Mouse (Mus musculus): ENCODE measurements around the gene Prkce. TPM values are rescaled to one million over a fixed set of nuclear protein-coding genes. Genes with fewer than 3 reads are reported as not detected.

Prkce gene
- total and polyA plus RNA-seq, 2 experiments from 2014 or later, result 91.3 to 94.3 TPM

GRCm38 (mm10) chr17:86460645-86461430, 293.3 kb downstream of the Prkce start:
- peak; percentile 41 for TF ChIP-seq CTCF (IDR thresholded peaks at IDR 0.05; ENCODE audit: low read depth)
- Histone ChIP-seq H3K36me3 (ENCODE audit: insufficient read depth) (no peaks in the 10 kb centered on the region), H3K4me1 (ENCODE audit: insufficient read depth) (peaks cover 8% of the 10 kb centered on the region), H3K4me2 (ENCODE audit: low read depth) (peak overlapping the region; percentile 3; the same call in 1 of the 2 replicates), H3K9me3 (ENCODE audit: low read length) (no peaks in the 10 kb centered on the region), H3K27me3 (ENCODE audit: insufficient read depth, low read length) (no peaks in the 10 kb centered on the region), H3K9ac (no peak overlapping the region), H3K27ac (ENCODE audit: low read depth, low read length) (peak overlapping the region; percentile 17; the same call in 1 of the 2 replicates), H3K4me3 (ENCODE audit: low read depth, low read length) (no peak overlapping the region)
- ATAC-seq (peak; percentile 19; the same call in 1 of the 2 replicates), DNase-seq (peak; percentile 40)
- WGBS, result 52% methylated on average over 17 of the region's 17 CpGs

DNA sequence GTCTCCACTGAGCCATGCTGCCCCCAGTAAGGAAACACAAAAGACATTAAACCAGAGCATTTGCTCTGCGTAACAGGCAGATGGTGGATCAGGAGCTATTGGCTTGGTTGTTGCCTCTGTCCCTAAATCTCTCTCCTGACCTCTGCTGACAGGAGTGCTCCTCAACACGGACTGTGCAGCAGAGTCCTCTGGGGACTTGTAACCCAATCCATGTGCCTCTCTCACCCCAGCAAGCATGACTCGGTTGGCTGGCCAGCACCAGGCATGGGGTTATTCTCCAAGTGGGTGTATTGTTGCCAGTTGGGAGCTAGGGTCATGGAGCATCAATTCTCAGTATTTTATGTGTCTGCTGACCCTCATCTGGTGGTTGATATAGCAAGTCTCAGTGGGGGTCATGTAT, 295.8 kb downstream of the Prkce start:
- Histone ChIP-seq H3K36me3 (ENCODE audit: insufficient read depth) (no peaks in the 10 kb centered on the region), H3K4me3 (ENCODE audit: low read depth, low read length) (no peak overlapping the region), H3K27me3 (ENCODE audit: insufficient read depth, low read length) (no peaks in the 10 kb centered on the region), H3K4me1 (ENCODE audit: insufficient read depth) (peaks cover 20% of the 10 kb centered on the region), H3K27ac (ENCODE audit: low read depth, low read length) (no peak overlapping the region), H3K4me2 (ENCODE audit: low read depth) (no peak overlapping the region), H3K9ac (no peak overlapping the region), H3K9me3 (ENCODE audit: low read length) (no peaks in the 10 kb centered on the region)
- no peak for ATAC-seq
- WGBS, result 77% methylated on average over 3 of the region's 3 CpGs
- no peak for DNase-seq
- TF ChIP-seq CTCF (IDR thresholded peaks at IDR 0.05; ENCODE audit: low read depth), result no peak

DNA sequence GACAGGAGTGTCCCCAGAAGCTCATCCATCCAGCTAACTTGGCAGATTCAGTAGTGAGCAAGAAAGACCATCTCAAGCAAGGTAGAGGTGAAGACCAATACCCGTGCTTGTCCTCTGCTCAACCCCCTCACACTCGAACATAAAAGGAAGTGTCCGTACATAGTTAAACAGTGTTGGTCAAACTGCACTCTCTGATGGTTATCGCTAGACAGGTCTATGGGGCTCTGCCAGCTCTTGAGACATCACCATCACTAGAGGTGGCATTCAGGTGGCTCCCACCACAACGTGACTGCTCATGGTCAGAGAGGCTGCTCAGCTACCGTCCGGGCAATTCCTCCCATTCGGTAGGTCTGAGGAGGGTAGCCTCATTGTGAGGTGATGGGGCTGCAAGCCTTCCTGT, 296.6 kb downstream of the Prkce start:
- no peak for TF ChIP-seq CTCF (IDR thresholded peaks at IDR 0.05; ENCODE audit: low read depth)
- Histone ChIP-seq H3K27me3 (ENCODE audit: insufficient read depth, low read length) (no peaks in the 10 kb centered on the region), H3K4me2 (ENCODE audit: low read depth) (no peak overlapping the region), H3K27ac (ENCODE audit: low read depth, low read length) (0 out of 2 replicates have a peak overlapping the region, but pooled peaks have one; percentile 5), H3K9ac (no peak overlapping the region), H3K4me1 (ENCODE audit: insufficient read depth) (peaks cover 21% of the 10 kb centered on the region), H3K9me3 (ENCODE audit: low read length) (no peaks in the 10 kb centered on the region), H3K4me3 (ENCODE audit: low read depth, low read length) (no peak overlapping the region), H3K36me3 (ENCODE audit: insufficient read depth) (no peaks in the 10 kb centered on the region)
- 89% methylated on average over 8 of the region's 8 CpGs for WGBS
- ATAC-seq, result no peak
- no peak for DNase-seq

- peak; percentile 61 for DNase-seq
- 37% methylated on average over 16 of the region's 16 CpGs for WGBS
- no peaks in the 10 kb centered on the region for H3K27me3 ChIP-seq (ENCODE audit: insufficient read depth, low read length)
- no peaks in the 10 kb centered on the region for H3K9me3 ChIP-seq (ENCODE audit: low read length)
- TF ChIP-seq CTCF (IDR thresholded peaks at IDR 0.05; ENCODE audit: low read depth), result no peak
- H3K4me1 ChIP-seq (ENCODE audit: insufficient read depth), result peaks cover 23% of the 10 kb centered on the region
- H3K4me3 ChIP-seq (ENCODE audit: low read depth, low read length), result no peak overlapping the region
- H3K36me3 ChIP-seq (ENCODE audit: insufficient read depth), result no peaks in the 10 kb centered on the region
- H3K27ac ChIP-seq (ENCODE audit: low read depth, low read length), result peak overlapping the region; percentile 15; the same call in 1 of the 2 replicates
- peak; percentile 58 for ATAC-seq
- H3K9ac ChIP-seq, result no peak overlapping the region
- H3K4me2 ChIP-seq (ENCODE audit: low read depth), result no peak overlapping the region
Observed at GRCm38 (mm10) chr17:86464689-86465363, 297.2 kb downstream of the Prkce start.

DNA sequence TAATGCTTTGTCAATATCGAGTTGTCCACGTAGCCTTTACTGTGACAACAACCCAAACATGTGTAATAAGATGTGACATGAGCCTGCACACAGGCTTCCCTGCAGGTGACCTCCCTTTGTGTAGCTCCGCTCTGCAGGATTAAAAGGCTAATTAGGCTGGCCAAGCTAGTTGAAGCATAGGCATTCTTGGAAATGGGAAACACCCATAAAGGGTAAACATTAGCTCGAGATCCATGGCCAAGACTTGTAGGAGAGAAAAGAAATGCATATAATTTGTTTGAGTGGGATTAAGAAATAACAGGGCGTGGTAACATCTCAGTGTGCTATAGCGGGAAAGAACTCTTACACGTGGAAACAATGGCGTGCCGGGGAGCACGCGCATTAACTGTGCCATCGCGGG, 298.3 kb downstream of the Prkce start:
- ATAC-seq (peak; percentile 19; the same call in 1 of the 2 replicates), DNase-seq (peak; percentile 29)
- Histone ChIP-seq H3K9me3 (ENCODE audit: low read length) (no peaks in the 10 kb centered on the region), H3K4me3 (ENCODE audit: low read depth, low read length) (no peak overlapping the region), H3K27ac (ENCODE audit: low read depth, low read length) (no peak overlapping the region), H3K4me1 (ENCODE audit: insufficient read depth) (peaks cover 20% of the 10 kb centered on the region; the same call in 1 of the 2 replicates), H3K4me2 (ENCODE audit: low read depth) (peak overlapping the region; percentile 5; the same call in 1 of the 2 replicates), H3K27me3 (ENCODE audit: insufficient read depth, low read length) (no peaks in the 10 kb centered on the region), H3K36me3 (ENCODE audit: insufficient read depth) (no peaks in the 10 kb centered on the region), H3K9ac (no peak overlapping the region)
- no peak for TF ChIP-seq CTCF (IDR thresholded peaks at IDR 0.05; ENCODE audit: low read depth)
- WGBS, result 14% methylated on average over 13 of the region's 13 CpGs

- Histone ChIP-seq H3K4me3 (ENCODE audit: low read depth, low read length) (no peak overlapping the region), H3K9me3 (ENCODE audit: low read length) (no peaks in the 10 kb centered on the region), H3K4me2 (ENCODE audit: low read depth) (peak overlapping the region; percentile 5; the same call in 1 of the 2 replicates), H3K36me3 (ENCODE audit: insufficient read depth) (no peaks in the 10 kb centered on the region), H3K9ac (no peak overlapping the region), H3K27ac (ENCODE audit: low read depth, low read length) (no peak overlapping the region), H3K4me1 (ENCODE audit: insufficient read depth) (peaks cover 20% of the 10 kb centered on the region; the same call in 1 of the 2 replicates), H3K27me3 (ENCODE audit: insufficient read depth, low read length) (no peaks in the 10 kb centered on the region)
- no peak for TF ChIP-seq CTCF (IDR thresholded peaks at IDR 0.05; ENCODE audit: low read depth)
- no peak for DNase-seq
- 16% methylated on average over 7 of the region's 7 CpGs for WGBS
- ATAC-seq, result no peak
Observed at GRCm38 (mm10) chr17:86466412-86466811, 298.8 kb downstream of the Prkce start.

DNA sequence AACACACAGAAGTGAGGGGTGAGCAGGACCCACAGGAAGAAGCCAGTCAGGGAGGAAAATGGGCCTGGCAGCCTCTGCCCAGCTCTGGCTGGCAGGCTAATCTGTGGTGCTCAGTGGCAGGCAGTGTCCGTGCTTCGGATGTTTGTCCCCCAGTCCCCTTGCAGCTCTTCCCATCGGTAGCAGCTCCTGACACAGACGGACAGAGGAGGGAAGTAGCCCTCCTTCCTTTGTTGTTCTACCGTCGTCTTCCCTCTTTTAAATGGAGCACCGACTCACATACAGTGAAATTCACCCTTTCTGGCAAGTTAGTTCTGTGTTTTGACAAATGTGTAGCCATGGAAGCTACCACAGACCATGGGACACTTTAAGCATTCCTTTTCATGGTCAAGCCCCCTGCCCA, 299.3 kb downstream of the Prkce start:
- DNase-seq (no peak), ATAC-seq (no peak)
- H3K4me2 ChIP-seq (ENCODE audit: low read depth), result no peak overlapping the region
- 31% methylated on average over 7 of the region's 7 CpGs for WGBS
- H3K9ac ChIP-seq, result no peak overlapping the region
- no peak for TF ChIP-seq CTCF (IDR thresholded peaks at IDR 0.05; ENCODE audit: low read depth)
- H3K9me3 ChIP-seq (ENCODE audit: low read length), result no peaks in the 10 kb centered on the region
- no peaks in the 10 kb centered on the region for H3K36me3 ChIP-seq (ENCODE audit: insufficient read depth)
- peaks cover 20% of the 10 kb centered on the region; the same call in 1 of the 2 replicates for H3K4me1 ChIP-seq (ENCODE audit: insufficient read depth)
- H3K27ac ChIP-seq (ENCODE audit: low read depth, low read length), result no peak overlapping the region
- no peak overlapping the region for H3K4me3 ChIP-seq (ENCODE audit: low read depth, low read length)
- H3K27me3 ChIP-seq (ENCODE audit: insufficient read depth, low read length), result no peaks in the 10 kb centered on the region

All from forebrain, postnatal 0 days (tissue).